Mouse (Mus musculus): ENCODE measurements around the gene Ptges3.

DNA sequence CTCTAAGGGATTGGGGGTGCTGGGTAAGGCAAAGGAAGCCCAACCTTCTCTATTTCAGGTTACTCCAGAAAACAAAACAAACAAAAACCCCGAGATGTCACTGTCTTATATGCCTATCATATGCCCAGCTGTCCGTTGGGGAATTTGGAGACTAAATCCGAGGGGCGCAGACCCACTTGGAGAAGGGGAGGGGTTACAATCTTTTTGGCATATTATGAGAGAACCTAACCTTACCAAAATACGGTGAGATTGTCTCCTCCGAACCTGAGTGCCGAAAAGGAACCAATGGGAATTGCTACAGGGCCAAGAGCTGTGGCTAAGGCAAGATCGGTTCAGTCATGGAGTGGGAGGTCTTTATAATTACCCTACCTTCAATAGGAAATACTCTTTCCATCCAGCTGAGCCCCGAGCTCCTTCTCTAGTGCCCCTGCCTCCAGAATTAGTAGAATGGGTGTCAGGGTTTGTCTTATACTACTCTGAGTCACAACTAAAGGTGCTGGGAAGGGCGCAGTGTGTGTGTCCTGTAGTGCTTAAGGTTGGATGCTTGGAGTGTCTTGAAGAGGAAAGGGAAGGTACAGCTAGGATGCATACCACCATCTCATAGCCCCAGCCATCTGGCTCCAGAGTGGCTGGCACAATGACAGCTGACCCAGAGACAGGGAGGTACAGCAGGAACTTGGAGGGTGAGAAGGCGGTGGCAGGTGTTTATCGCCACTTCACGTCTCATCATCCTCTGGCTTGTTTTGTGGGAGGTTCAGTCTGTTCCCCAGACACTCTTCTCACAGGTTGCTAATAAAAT lies 34.9 kb downstream of the Ptges3 start:
- TF ChIP-seq CTCF (IDR thresholded peaks at IDR 0.05; ENCODE audit: low read depth) (no peak), EP300 (IDR thresholded peaks at IDR 0.05; ENCODE audit: low read depth) (no peak)

All from liver, embryonic 14.5 days (tissue).